In the genomic region with DNA sequence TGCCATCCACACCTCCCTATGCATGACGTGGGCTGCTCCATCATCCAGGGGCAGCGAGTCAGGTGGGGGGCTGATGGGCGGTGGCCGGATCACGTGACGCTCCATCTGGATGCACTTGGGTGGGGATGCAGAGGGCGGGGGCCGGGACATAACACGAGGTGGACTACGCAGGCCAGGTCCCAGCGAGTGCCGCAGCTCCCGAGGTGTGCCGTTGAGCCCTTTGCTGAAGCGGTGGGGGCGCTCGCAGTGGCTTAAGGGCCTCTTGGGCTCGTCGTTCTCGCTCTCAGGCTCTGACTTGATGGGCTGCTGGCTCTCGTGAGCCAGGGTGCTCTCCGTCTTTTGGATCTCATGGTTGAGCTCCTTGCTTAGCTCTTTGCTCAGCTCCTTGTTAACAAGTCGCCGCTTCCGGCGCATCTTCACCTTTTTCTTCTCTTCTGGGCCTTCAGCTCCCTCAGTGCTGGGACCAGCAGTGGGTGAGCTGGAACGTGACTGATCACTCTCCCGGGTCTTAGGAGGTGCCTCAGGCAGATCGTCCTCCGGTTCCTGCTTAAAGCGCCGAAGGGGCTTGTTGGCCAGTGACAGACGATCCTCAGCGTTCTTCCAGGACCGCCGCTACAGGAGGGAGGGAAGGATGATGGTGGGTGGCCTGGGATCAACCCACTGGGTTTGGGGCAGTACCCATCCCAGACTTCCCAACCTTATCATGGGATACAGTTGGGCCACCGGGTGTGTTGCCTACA, we compare ENCODE assay signal across 7 mouse cellular contexts.
"Had no signal": no experiment of that assay in that cellular context is flagged by ENCODE, and none has a peak within 500 bp of the region (broad histone marks: within the 10 kb centered on the region; RNA-seq: fewer than 3 reads in every experiment).

No protein-coding gene starts in this region.

- H3K27ac ChIP-seq: liver, embryonic 15.5 days; midbrain, embryonic 10.5 days; midbrain, embryonic 15.5 days; neural tube, embryonic 13.5 days had no signal

- H3K9me3 ChIP-seq: limb, embryonic 13.5 days; liver, embryonic 15.5 days; midbrain, embryonic 10.5 days; midbrain, embryonic 15.5 days; neural tube, embryonic 13.5 days had no signal

- H3K27me3 ChIP-seq: limb, embryonic 13.5 days; liver, embryonic 15.5 days; midbrain, embryonic 15.5 days; neural tube, embryonic 13.5 days had no signal

- H3K4me2 ChIP-seq: limb, embryonic 13.5 days; liver, embryonic 15.5 days; lung, embryonic 14.5 days; midbrain, embryonic 15.5 days; neural tube, embryonic 13.5 days had no signal

- H3K4me1 ChIP-seq: limb, embryonic 13.5 days; midbrain, embryonic 10.5 days; midbrain, embryonic 15.5 days had no signal

- DNase-seq: thymus, adult 18-20 months had no signal

- H3K9ac ChIP-seq: limb, embryonic 13.5 days; liver, embryonic 15.5 days; lung, embryonic 14.5 days; midbrain, embryonic 15.5 days; neural tube, embryonic 13.5 days had no signal

- H3K4me3 ChIP-seq: limb, embryonic 13.5 days; liver, embryonic 15.5 days; midbrain, embryonic 10.5 days; midbrain, embryonic 15.5 days; neural tube, embryonic 13.5 days had no signal
